Mouse (Mus musculus): ENCODE measurements around the gene Gm21188. TPM values are rescaled to one million over a fixed set of nuclear protein-coding genes. Genes with fewer than 3 reads are reported as not detected.
"Not testable (repeated sequence)": the region's sequence is repeated elsewhere in the genome, so short reads cannot be mapped to it uniquely, and the experiment has no call there.

The Gm21188 gene
- polyA plus RNA-seq, 1 experiment from 2014 or later: 0.13 TPM

DNA sequence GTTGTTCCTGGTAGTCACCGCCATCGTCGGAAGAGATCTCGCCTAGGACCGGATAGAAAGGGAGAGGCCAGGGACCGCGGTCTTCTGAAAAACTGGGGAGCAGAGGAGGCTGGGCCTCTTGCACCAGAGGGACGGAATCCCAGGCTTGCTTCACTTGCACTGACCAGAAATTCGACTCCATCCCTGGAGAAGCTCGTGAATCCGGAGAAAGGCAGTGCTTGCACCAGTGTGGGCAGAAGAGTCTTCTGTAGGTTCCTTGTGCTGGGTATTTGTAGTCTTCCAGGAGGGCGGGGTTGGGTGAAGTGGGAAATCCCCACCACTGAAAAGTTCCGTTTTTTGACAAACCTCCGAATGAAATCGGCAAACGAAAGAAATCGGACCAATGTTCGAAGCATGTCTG, 16.8 kb downstream of the Gm21188 start:
- WGBS: 0% methylated on average over 3 of the region's 18 CpGs
- H3K27me3 ChIP-seq (replicated peaks; ENCODE audit: control insufficient read depth, insufficient read depth, low read length): peaks cover 17% of the 10 kb centered on the region; the same call in 1 of the 2 replicates
- H3K4me3 ChIP-seq (ENCODE audit: low read depth, low read length); H3K4me2 ChIP-seq (ENCODE audit: low read depth, low read length); H3K27ac ChIP-seq (replicated peaks; ENCODE audit: low read depth, low read length); H3K4me1 ChIP-seq (ENCODE audit: control insufficient read depth, insufficient read depth, low read length); DNase-seq (ENCODE audit: low spot score); H3K9ac ChIP-seq (ENCODE audit: low read depth, low read length); ATAC-seq (ENCODE audit: low read depth); H3K9me3 ChIP-seq (ENCODE audit: control insufficient read depth, low read length); H3K36me3 ChIP-seq (ENCODE audit: control insufficient read depth, insufficient read depth, low read length): not testable (repeated sequence)

DNA sequence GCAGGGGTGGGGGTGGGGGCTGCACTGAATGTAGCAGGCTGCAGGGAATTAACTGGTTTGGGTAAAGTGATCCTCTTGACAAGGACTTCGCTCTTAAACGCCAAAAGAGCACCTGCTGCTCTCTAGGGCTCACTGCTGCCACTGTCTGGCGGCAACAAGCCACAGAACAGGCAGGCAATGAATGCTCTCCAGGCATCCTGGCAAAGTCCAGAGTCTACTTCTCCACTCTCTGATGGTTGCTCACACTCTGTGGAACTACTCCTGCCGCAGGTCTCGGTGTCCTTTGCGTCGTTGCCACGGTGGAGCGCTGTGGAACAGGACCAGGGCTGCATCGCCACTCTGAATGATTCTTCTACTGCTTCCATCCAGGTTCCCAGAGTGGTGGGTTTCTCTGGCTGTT, 17.4 kb downstream of the Gm21188 start:
- not testable (repeated sequence) for H3K4me1 ChIP-seq (ENCODE audit: control insufficient read depth, insufficient read depth, low read length); ATAC-seq (ENCODE audit: low read depth); H3K36me3 ChIP-seq (ENCODE audit: control insufficient read depth, insufficient read depth, low read length); H3K9me3 ChIP-seq (ENCODE audit: control insufficient read depth, low read length); DNase-seq (ENCODE audit: low spot score); H3K4me2 ChIP-seq (ENCODE audit: low read depth, low read length); H3K27ac ChIP-seq (replicated peaks; ENCODE audit: low read depth, low read length); H3K9ac ChIP-seq (ENCODE audit: low read depth, low read length); H3K4me3 ChIP-seq (ENCODE audit: low read depth, low read length)
- 0% methylated on average over 2 of the region's 10 CpGs for WGBS
- peaks cover 17% of the 10 kb centered on the region; the same call in 1 of the 2 replicates for H3K27me3 ChIP-seq (replicated peaks; ENCODE audit: control insufficient read depth, insufficient read depth, low read length)

DNA sequence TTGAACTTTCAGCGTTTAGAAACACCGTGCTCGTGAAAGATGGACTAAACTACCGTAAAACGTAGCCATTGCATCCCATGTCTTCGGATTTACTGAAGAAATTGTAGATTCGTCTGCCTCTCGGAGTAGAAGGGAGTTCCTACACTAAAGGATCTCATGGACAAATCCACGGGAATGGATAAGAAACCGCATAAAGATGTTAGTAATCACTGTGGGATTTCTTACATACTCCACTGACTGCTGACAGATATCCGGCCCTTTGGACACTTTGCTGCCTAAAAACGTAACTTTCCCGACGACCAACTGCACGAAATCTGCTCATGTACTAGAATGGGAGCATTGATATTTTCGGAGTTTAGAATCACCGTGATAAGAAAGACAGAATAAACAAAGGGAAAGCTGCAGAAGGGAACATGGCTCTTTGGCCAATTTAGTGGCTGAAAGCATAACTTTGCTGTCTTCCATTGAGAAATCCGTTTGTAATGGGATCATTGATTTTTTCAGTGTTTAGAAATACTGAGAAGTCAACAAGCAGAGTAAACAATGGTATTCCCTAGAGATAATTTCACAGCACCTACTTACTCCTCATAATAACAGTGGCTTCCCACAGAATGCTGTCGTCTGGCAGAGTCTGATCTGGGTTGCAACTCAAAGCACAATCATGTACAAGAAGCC, 18.3 kb downstream of the Gm21188 start:
- not testable (repeated sequence) for H3K4me2 ChIP-seq (ENCODE audit: low read depth, low read length); H3K9ac ChIP-seq (ENCODE audit: low read depth, low read length); H3K36me3 ChIP-seq (ENCODE audit: control insufficient read depth, insufficient read depth, low read length); H3K4me1 ChIP-seq (ENCODE audit: control insufficient read depth, insufficient read depth, low read length); H3K27ac ChIP-seq (replicated peaks; ENCODE audit: low read depth, low read length); H3K4me3 ChIP-seq (ENCODE audit: low read depth, low read length); DNase-seq (ENCODE audit: low spot score); H3K9me3 ChIP-seq (ENCODE audit: control insufficient read depth, low read length); ATAC-seq (ENCODE audit: low read depth)
- peaks cover 17% of the 10 kb centered on the region; the same call in 1 of the 2 replicates for H3K27me3 ChIP-seq (replicated peaks; ENCODE audit: control insufficient read depth, insufficient read depth, low read length)
- WGBS: under 1% methylated on average over 16 of the region's 19 CpGs

DNA sequence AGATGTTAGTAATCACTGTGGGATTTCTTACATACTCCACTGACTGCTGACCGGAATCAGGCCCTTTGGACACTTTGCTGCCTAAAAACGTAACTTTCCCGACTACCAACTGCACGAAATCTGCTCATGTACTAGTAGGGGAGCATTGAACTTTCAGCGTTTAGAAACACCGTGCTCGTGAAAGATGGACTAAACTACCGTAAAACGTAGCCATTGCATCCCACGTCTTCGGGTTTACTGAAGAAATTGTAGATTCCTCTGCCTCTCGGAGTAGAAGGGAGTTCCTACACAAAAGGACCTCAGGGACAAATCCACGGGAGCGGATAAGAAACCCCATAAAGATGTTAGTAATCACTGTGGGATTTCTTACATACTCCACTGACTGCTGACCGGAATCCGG, 20.3 kb downstream of the Gm21188 start:
- not testable (repeated sequence) for H3K4me3 ChIP-seq (ENCODE audit: low read depth, low read length); H3K4me2 ChIP-seq (ENCODE audit: low read depth, low read length); H3K36me3 ChIP-seq (ENCODE audit: control insufficient read depth, insufficient read depth, low read length); H3K27ac ChIP-seq (replicated peaks; ENCODE audit: low read depth, low read length); H3K4me1 ChIP-seq (ENCODE audit: control insufficient read depth, insufficient read depth, low read length); ATAC-seq (ENCODE audit: low read depth); DNase-seq (ENCODE audit: low spot score); H3K9ac ChIP-seq (ENCODE audit: low read depth, low read length); H3K9me3 ChIP-seq (ENCODE audit: control insufficient read depth, low read length)
- peaks cover 11% of the 10 kb centered on the region; the same call in 1 of the 2 replicates for H3K27me3 ChIP-seq (replicated peaks; ENCODE audit: control insufficient read depth, insufficient read depth, low read length)
- under 1% methylated on average over 8 of the region's 16 CpGs for WGBS

GRCm38 (mm10) chr13:120027368-120027767, 24.6 kb downstream of the Gm21188 start:
- H3K4me3 ChIP-seq (ENCODE audit: low read depth, low read length); H3K4me2 ChIP-seq (ENCODE audit: low read depth, low read length); ATAC-seq (ENCODE audit: low read depth); DNase-seq (ENCODE audit: low spot score); H3K27ac ChIP-seq (replicated peaks; ENCODE audit: low read depth, low read length); H3K36me3 ChIP-seq (ENCODE audit: control insufficient read depth, insufficient read depth, low read length); H3K9me3 ChIP-seq (ENCODE audit: control insufficient read depth, low read length); H3K4me1 ChIP-seq (ENCODE audit: control insufficient read depth, insufficient read depth, low read length); H3K9ac ChIP-seq (ENCODE audit: low read depth, low read length): not testable (repeated sequence)
- H3K27me3 ChIP-seq (replicated peaks; ENCODE audit: control insufficient read depth, insufficient read depth, low read length): peaks cover 14% of the 10 kb centered on the region
- WGBS: 3% methylated on average over 6 of the region's 11 CpGs

GRCm38 (mm10) chr13:120026911-120027310, 25.1 kb downstream of the Gm21188 start, which contains the start of gene Gm36079:
TSS of gene Gm36079 (minus strand) at chr13:120027011.
- no CpG with 5 or more reads among the region's 17 CpGs for WGBS
- not testable (repeated sequence) for H3K4me3 ChIP-seq (ENCODE audit: low read depth, low read length); ATAC-seq (ENCODE audit: low read depth); H3K4me1 ChIP-seq (ENCODE audit: control insufficient read depth, insufficient read depth, low read length); H3K9ac ChIP-seq (ENCODE audit: low read depth, low read length); H3K36me3 ChIP-seq (ENCODE audit: control insufficient read depth, insufficient read depth, low read length); H3K9me3 ChIP-seq (ENCODE audit: control insufficient read depth, low read length); H3K27ac ChIP-seq (replicated peaks; ENCODE audit: low read depth, low read length); DNase-seq (ENCODE audit: low spot score); H3K4me2 ChIP-seq (ENCODE audit: low read depth, low read length)
- H3K27me3 ChIP-seq (replicated peaks; ENCODE audit: control insufficient read depth, insufficient read depth, low read length): peaks cover 14% of the 10 kb centered on the region

- not testable (repeated sequence) for H3K4me1 ChIP-seq (ENCODE audit: control insufficient read depth, insufficient read depth, low read length); H3K36me3 ChIP-seq (ENCODE audit: control insufficient read depth, insufficient read depth, low read length); H3K9ac ChIP-seq (ENCODE audit: low read depth, low read length); H3K27ac ChIP-seq (replicated peaks; ENCODE audit: low read depth, low read length); ATAC-seq (ENCODE audit: low read depth); H3K4me3 ChIP-seq (ENCODE audit: low read depth, low read length); H3K4me2 ChIP-seq (ENCODE audit: low read depth, low read length); DNase-seq (ENCODE audit: low spot score); H3K9me3 ChIP-seq (ENCODE audit: control insufficient read depth, low read length)
- H3K27me3 ChIP-seq (replicated peaks; ENCODE audit: control insufficient read depth, insufficient read depth, low read length): peaks cover 14% of the 10 kb centered on the region
- 0% methylated on average over 2 of the region's 13 CpGs for WGBS
Observed at GRCm38 (mm10) chr13:120026373-120026772, 25.6 kb downstream of the Gm21188 start.

GRCm38 (mm10) chr13:120025576-120025975, 26.4 kb downstream of the Gm21188 start:
- H3K9me3 ChIP-seq (ENCODE audit: control insufficient read depth, low read length); DNase-seq (ENCODE audit: low spot score); H3K4me2 ChIP-seq (ENCODE audit: low read depth, low read length); H3K27ac ChIP-seq (replicated peaks; ENCODE audit: low read depth, low read length); H3K4me1 ChIP-seq (ENCODE audit: control insufficient read depth, insufficient read depth, low read length); ATAC-seq (ENCODE audit: low read depth); H3K4me3 ChIP-seq (ENCODE audit: low read depth, low read length); H3K36me3 ChIP-seq (ENCODE audit: control insufficient read depth, insufficient read depth, low read length); H3K9ac ChIP-seq (ENCODE audit: low read depth, low read length): not testable (repeated sequence)
- peaks cover 14% of the 10 kb centered on the region for H3K27me3 ChIP-seq (replicated peaks; ENCODE audit: control insufficient read depth, insufficient read depth, low read length)
- 8% methylated on average over 4 of the region's 4 CpGs for WGBS

- H3K4me2 ChIP-seq (ENCODE audit: low read depth, low read length); ATAC-seq (ENCODE audit: low read depth); H3K4me3 ChIP-seq (ENCODE audit: low read depth, low read length); H3K9me3 ChIP-seq (ENCODE audit: control insufficient read depth, low read length); H3K4me1 ChIP-seq (ENCODE audit: control insufficient read depth, insufficient read depth, low read length); H3K27ac ChIP-seq (replicated peaks; ENCODE audit: low read depth, low read length); H3K36me3 ChIP-seq (ENCODE audit: control insufficient read depth, insufficient read depth, low read length); DNase-seq (ENCODE audit: low spot score); H3K9ac ChIP-seq (ENCODE audit: low read depth, low read length): not testable (repeated sequence)
- WGBS: under 1% methylated on average over 18 of the region's 21 CpGs
- H3K27me3 ChIP-seq (replicated peaks; ENCODE audit: control insufficient read depth, insufficient read depth, low read length): peaks cover 14% of the 10 kb centered on the region
Observed at GRCm38 (mm10) chr13:120025004-120025403, 27.0 kb downstream of the Gm21188 start.
